Mouse (Mus musculus): ENCODE results near the gene Pih1d2. TPM values are rescaled to one million over a fixed set of nuclear protein-coding genes. Genes with fewer than 3 reads are reported as not detected.
A peak's percentile ranks its signal among the peaks of the same experiment; 100 is the strongest.
"Not testable (repeated sequence)": the region's sequence is repeated elsewhere in the genome, so short reads cannot be mapped to it uniquely, and the experiment has no call there.

The Pih1d2 gene
- polyA plus RNA-seq, 1 experiment from 2014 or later, result 4.7 TPM

DNA sequence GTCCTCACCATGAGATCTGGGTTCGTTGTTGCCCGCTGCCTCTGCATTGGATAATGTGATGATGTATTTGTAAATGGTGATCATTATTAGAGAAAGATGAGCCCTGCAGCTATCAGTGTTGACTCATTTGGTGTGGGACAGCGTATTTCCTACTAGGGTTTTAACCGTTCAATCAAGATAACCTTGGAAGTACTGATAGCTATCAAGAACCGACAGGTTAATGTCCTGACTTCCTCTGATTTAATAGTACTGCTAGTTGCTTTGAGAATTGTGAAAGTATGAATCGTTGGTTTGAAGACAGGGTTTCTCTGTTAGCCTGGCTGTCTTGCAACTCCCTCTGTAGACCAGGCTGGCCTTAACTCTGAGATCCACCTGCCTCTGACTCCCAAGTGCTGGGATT, 12.8 kb upstream of the Pih1d2 start:
- H3K27ac ChIP-seq (ENCODE audit: low read depth, low read length), result peak overlapping the region; percentile 81
- no peaks in the 10 kb centered on the region for H3K9me3 ChIP-seq (ENCODE audit: control insufficient read depth, low read length)
- peaks cover 4% of the 10 kb centered on the region for H3K36me3 ChIP-seq (ENCODE audit: control insufficient read depth, insufficient read depth, low read length)
- H3K9ac ChIP-seq (ENCODE audit: low read length), result peak overlapping the region; percentile 87
- no peak for ATAC-seq (ENCODE audit: insufficient read depth, low FRiP score, low TSS enrichment)
- peak overlapping the region; percentile 65 for H3K4me3 ChIP-seq (ENCODE audit: low read depth, low read length)
- no peak for DNase-seq (ENCODE audit: low spot score)
- WGBS, result 5% methylated on average over 6 of the region's 6 CpGs
- no peaks in the 10 kb centered on the region for H3K27me3 ChIP-seq (ENCODE audit: control insufficient read depth, insufficient read depth, low read length)
- H3K4me1 ChIP-seq (ENCODE audit: control insufficient read depth, insufficient read depth, low read length), result peaks cover 16% of the 10 kb centered on the region
- H3K4me2 ChIP-seq (ENCODE audit: low read depth), result peak overlapping the region; percentile 73

DNA sequence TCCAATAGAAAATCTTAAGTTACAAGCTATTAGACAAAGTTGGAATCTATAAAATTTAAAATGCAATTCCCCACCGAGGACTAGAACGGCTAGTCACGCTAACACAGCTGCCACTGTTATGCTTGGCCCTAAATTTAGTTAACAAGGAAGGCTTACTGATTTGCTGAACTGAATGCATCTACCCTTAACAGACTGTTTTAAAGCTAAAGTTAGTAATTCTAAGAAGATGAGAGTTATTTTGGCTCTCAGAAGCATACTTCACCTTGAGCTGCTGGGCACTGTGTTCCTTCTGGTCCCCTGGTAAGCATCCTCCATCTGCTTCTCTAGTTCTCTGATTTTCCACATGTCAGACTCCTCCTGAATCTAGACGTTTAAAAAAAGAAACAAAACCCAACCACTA, 5.0 kb upstream of the Pih1d2 start:
- peaks cover 6% of the 10 kb centered on the region for H3K36me3 ChIP-seq (ENCODE audit: control insufficient read depth, insufficient read depth, low read length)
- H3K27ac ChIP-seq (ENCODE audit: low read depth, low read length), result no peak overlapping the region
- DNase-seq (ENCODE audit: low spot score), result no peak

DNA sequence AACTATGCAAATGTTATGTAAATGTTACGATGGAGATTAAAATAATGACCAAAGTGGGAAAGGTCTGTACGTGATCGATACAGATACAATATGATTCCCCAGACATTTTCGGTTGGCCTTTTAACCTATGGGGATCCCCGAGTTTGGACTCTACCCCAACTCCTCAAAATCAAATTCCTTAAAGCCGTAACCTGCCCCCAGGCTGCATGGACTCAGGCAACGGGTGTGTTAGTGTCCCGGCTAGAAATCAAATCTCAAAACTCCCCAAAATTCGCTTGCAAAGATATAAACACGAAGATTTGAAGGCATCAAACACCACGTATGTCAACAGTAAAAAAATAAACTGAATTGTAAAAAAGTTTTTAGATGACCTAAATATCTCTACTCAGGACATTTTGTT, 960 bp upstream of the Pih1d2 start:
- no peak for DNase-seq (ENCODE audit: low spot score)
- Histone ChIP-seq H3K27ac (ENCODE audit: low read depth, low read length) (no peak overlapping the region), H3K9me3 (ENCODE audit: control insufficient read depth, low read length) (no peaks in the 10 kb centered on the region), H3K9ac (ENCODE audit: low read length) (peak overlapping the region; percentile 92), H3K4me3 (ENCODE audit: low read depth, low read length) (peak overlapping the region; percentile 99), H3K27me3 (ENCODE audit: control insufficient read depth, insufficient read depth, low read length) (no peaks in the 10 kb centered on the region), H3K4me2 (ENCODE audit: low read depth) (peak overlapping the region; percentile 57), H3K4me1 (ENCODE audit: control insufficient read depth, insufficient read depth, low read length) (peaks cover 7% of the 10 kb centered on the region), H3K36me3 (ENCODE audit: control insufficient read depth, insufficient read depth, low read length) (peaks cover 6% of the 10 kb centered on the region)
- no peak for ATAC-seq (ENCODE audit: insufficient read depth, low FRiP score, low TSS enrichment)
- WGBS, result 43% methylated on average over 11 of the region's 11 CpGs

More for the DNA sequence above, 5.0 kb upstream of the Pih1d2 start:
- no peak overlapping the region for H3K9ac ChIP-seq (ENCODE audit: low read length)
- 90% methylated on average over 4 of the region's 4 CpGs for WGBS
- no peak for ATAC-seq (ENCODE audit: insufficient read depth, low FRiP score, low TSS enrichment)
- H3K4me1 ChIP-seq (ENCODE audit: control insufficient read depth, insufficient read depth, low read length), result peaks cover 7% of the 10 kb centered on the region
- no peaks in the 10 kb centered on the region for H3K27me3 ChIP-seq (ENCODE audit: control insufficient read depth, insufficient read depth, low read length)
- no peak overlapping the region for H3K4me3 ChIP-seq (ENCODE audit: low read depth, low read length)
- no peaks in the 10 kb centered on the region for H3K9me3 ChIP-seq (ENCODE audit: control insufficient read depth, low read length)
- H3K4me2 ChIP-seq (ENCODE audit: low read depth), result no peak overlapping the region

DNA sequence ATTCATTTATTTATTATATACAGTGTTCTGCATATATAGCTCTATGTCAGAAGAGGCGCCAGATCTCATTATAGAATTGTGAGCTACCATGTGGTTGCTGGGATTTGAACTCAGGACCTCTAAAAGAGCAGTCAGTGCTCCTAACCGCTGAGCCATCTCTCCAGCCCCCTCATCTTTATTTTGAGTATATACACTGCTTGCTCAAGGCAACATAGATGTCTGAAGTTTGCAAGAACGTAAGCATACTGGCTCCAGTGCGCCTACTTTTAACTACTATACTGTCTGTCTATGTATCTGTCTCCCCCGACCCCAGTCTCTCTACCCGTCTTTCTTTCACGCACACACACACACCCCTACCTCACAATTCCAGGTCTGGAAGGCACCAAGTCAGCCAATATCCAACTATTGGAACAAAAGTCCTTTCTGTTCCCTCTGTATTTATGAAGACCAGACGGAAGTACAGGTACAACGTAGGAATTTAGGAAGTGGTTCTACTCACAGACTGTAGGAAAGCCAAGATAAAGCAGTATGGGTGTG, 741 bp downstream of the Pih1d2 start:
- H3K36me3 ChIP-seq (ENCODE audit: control insufficient read depth, insufficient read depth, low read length), result peaks cover 6% of the 10 kb centered on the region
- H3K27ac ChIP-seq (ENCODE audit: low read depth, low read length), result no peak overlapping the region
- DNase-seq (ENCODE audit: low spot score), result no peak
- no peak overlapping the region for H3K9ac ChIP-seq (ENCODE audit: low read length)
- H3K9me3 ChIP-seq (ENCODE audit: control insufficient read depth, low read length), result no peaks in the 10 kb centered on the region
- WGBS, result 64% methylated on average over 9 of the region's 9 CpGs
- peak overlapping the region; percentile 1; the same call in 1 of the 2 replicates for H3K4me2 ChIP-seq (ENCODE audit: low read depth)
- no peak for ATAC-seq (ENCODE audit: insufficient read depth, low FRiP score, low TSS enrichment)
- H3K27me3 ChIP-seq (ENCODE audit: control insufficient read depth, insufficient read depth, low read length), result no peaks in the 10 kb centered on the region
- H3K4me1 ChIP-seq (ENCODE audit: control insufficient read depth, insufficient read depth, low read length), result peaks cover 7% of the 10 kb centered on the region
- peak overlapping the region; percentile 99 for H3K4me3 ChIP-seq (ENCODE audit: low read depth, low read length)

DNA sequence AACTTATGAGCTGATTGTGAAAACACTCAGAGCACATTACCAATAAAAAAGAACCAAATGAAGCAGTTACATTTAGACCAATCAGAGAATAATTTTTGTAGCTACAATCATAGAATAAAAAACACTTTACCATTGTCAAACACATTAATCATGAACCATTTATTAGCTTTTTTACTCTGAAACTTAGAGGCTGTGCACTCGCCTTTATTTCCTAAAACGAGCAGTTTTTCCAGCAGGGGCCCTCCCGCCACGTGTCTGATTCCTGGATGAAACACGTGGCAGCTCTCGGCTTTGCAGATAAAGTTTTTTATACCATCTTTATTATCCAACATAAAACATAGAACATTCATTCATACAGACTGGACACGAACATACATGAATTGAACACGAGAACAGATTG, 13.8 kb downstream of the Pih1d2 start:
- H3K9me3 ChIP-seq (ENCODE audit: control insufficient read depth, low read length); DNase-seq (ENCODE audit: low spot score); H3K4me1 ChIP-seq (ENCODE audit: control insufficient read depth, insufficient read depth, low read length); H3K4me3 ChIP-seq (ENCODE audit: low read depth, low read length); ATAC-seq (ENCODE audit: insufficient read depth, low FRiP score, low TSS enrichment); H3K36me3 ChIP-seq (ENCODE audit: control insufficient read depth, insufficient read depth, low read length); H3K27me3 ChIP-seq (ENCODE audit: control insufficient read depth, insufficient read depth, low read length); H3K27ac ChIP-seq (ENCODE audit: low read depth, low read length); H3K9ac ChIP-seq (ENCODE audit: low read length); H3K4me2 ChIP-seq (ENCODE audit: low read depth): not testable (repeated sequence)
- 93% methylated on average over 6 of the region's 8 CpGs for WGBS

DNA sequence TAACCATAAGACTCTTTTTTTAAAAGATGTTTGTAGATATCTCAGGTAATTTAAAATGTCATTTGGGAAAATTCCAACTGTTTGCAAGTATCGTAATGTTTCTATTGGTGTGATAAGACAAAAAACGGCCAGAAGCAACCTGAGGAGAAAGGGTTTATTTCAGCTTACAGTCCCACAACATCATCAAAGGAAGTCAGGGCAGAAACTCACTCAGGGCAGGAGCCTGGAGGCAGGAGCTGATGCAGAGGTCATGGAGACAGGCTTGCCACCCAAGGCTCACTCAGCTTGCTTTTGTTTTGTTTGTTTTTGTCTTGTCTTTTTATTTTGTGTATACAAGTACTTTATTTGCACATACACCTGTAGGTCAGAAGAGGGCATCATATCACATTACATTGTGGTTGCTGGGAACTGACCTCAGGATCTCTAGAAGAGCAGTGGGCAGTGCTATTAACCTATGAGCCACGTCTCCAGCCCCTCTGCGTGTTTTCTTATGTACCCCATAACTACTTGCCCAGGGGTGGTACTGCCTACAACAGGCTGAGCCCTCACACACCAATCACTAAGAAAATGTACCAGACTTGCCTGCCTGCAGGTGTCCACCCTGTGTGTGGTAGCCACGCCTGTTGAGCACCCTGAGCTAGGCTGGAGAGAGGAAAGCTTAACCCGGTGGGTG, 15.0 kb downstream of the Pih1d2 start:
- Histone ChIP-seq H3K4me3 (ENCODE audit: low read depth, low read length) (no peak overlapping the region), H3K27me3 (ENCODE audit: control insufficient read depth, insufficient read depth, low read length) (no peaks in the 10 kb centered on the region), H3K27ac (ENCODE audit: low read depth, low read length) (no peak overlapping the region), H3K4me2 (ENCODE audit: low read depth) (no peak overlapping the region), H3K36me3 (ENCODE audit: control insufficient read depth, insufficient read depth, low read length) (peaks cover 2% of the 10 kb centered on the region; the same call in 1 of the 2 replicates), H3K9me3 (ENCODE audit: control insufficient read depth, low read length) (no peaks in the 10 kb centered on the region), H3K4me1 (ENCODE audit: control insufficient read depth, insufficient read depth, low read length) (no peaks in the 10 kb centered on the region), H3K9ac (ENCODE audit: low read length) (no peak overlapping the region)
- DNase-seq (ENCODE audit: low spot score) (no peak), ATAC-seq (ENCODE audit: insufficient read depth, low FRiP score, low TSS enrichment) (no peak)
- WGBS, result 92% methylated on average over 6 of the region's 6 CpGs

DNA sequence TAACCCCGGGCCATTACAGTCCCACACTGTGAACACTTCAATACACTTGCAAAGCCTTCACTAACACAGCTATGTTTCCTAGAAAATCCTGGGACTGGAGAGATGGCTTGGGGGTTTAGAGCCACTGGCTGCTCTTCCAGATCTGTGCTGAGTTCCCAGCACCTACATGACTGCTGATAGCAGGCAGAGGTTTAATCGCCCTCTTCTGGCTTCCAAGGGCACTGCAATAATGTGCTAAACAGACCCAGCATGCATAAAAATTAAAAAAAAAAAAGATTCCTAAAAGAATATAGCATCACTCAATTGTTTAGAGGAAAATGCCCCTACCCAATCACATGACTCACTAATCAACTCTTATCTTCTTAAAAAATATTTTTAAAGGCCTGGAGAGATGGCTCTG, 15.9 kb downstream of the Pih1d2 start:
- WGBS, result 62% methylated on average over 2 of the region's 2 CpGs
- DNase-seq (ENCODE audit: low spot score), result no peak
- Histone ChIP-seq H3K36me3 (ENCODE audit: control insufficient read depth, insufficient read depth, low read length) (peaks cover 2% of the 10 kb centered on the region; the same call in 1 of the 2 replicates), H3K4me1 (ENCODE audit: control insufficient read depth, insufficient read depth, low read length) (no peaks in the 10 kb centered on the region), H3K27me3 (ENCODE audit: control insufficient read depth, insufficient read depth, low read length) (no peaks in the 10 kb centered on the region), H3K4me3 (ENCODE audit: low read depth, low read length) (no peak overlapping the region), H3K9me3 (ENCODE audit: control insufficient read depth, low read length) (no peaks in the 10 kb centered on the region), H3K9ac (ENCODE audit: low read length) (no peak overlapping the region), H3K4me2 (ENCODE audit: low read depth) (no peak overlapping the region), H3K27ac (ENCODE audit: low read depth, low read length) (no peak overlapping the region)
- ATAC-seq (ENCODE audit: insufficient read depth, low FRiP score, low TSS enrichment), result no peak

DNA sequence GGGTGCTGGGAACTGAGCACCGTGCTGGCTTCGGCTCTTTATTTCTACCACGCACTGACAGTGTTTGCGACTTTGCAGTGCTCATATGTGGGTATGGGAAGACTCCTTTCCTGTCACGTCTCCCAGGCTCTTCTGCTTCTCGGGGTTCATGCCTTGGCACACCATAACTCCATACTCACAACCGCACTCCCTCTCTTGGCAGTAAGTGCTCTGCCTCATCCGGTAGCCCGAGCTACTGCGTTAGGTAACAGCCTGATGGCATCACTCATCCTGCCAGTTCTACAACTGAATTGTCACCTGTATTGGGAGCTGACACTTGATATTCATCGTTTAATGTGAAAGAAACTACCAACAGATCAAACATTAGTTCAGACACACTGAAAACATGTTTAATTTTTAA, 17.1 kb downstream of the Pih1d2 start:
- Histone ChIP-seq H3K9ac (ENCODE audit: low read length) (no peak overlapping the region), H3K27me3 (ENCODE audit: control insufficient read depth, insufficient read depth, low read length) (no peaks in the 10 kb centered on the region), H3K9me3 (ENCODE audit: control insufficient read depth, low read length) (no peaks in the 10 kb centered on the region), H3K4me2 (ENCODE audit: low read depth) (no peak overlapping the region), H3K36me3 (ENCODE audit: control insufficient read depth, insufficient read depth, low read length) (peaks cover 3% of the 10 kb centered on the region), H3K4me3 (ENCODE audit: low read depth, low read length) (no peak overlapping the region), H3K27ac (ENCODE audit: low read depth, low read length) (no peak overlapping the region), H3K4me1 (ENCODE audit: control insufficient read depth, insufficient read depth, low read length) (no peaks in the 10 kb centered on the region)
- DNase-seq (ENCODE audit: low spot score) (no peak), ATAC-seq (ENCODE audit: insufficient read depth, low FRiP score, low TSS enrichment) (no peak)
- 95% methylated on average over 11 of the region's 11 CpGs for WGBS

DNA sequence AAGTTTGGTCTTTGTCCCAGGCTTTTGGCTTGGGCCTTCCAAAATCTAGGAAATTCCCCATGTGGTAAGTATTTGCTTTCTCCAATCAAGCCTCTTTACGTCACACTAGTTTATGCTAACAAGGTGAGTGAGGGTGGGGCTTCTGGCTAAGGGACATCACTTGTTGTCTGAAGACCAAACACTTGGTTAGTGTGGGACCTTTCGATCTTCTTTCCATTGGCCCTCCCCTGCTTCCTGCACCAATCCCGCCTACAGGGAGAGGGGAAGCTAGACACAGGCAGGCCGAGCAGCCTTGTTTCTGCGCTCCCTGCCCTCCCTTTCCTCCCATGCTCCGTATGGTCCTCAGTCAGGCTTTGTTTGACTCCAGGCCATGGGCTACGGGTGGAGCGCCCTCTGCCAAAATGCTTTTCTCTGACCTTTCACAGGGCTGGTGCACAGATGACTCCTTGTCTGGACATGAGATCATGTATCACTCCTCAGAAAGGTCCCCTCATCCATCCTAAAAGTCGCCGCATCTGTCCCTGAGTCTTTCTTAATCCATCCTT, 29.8 kb downstream of the Pih1d2 start:
- Histone ChIP-seq H3K4me1 (ENCODE audit: control insufficient read depth, insufficient read depth, low read length) (no peaks in the 10 kb centered on the region), H3K9me3 (ENCODE audit: control insufficient read depth, low read length) (no peaks in the 10 kb centered on the region), H3K27ac (ENCODE audit: low read depth, low read length) (no peak overlapping the region), H3K36me3 (ENCODE audit: control insufficient read depth, insufficient read depth, low read length) (peaks cover 10% of the 10 kb centered on the region), H3K4me2 (ENCODE audit: low read depth) (no peak overlapping the region), H3K27me3 (ENCODE audit: control insufficient read depth, insufficient read depth, low read length) (no peaks in the 10 kb centered on the region), H3K9ac (ENCODE audit: low read length) (no peak overlapping the region), H3K4me3 (ENCODE audit: low read depth, low read length) (no peak overlapping the region)
- no peak for DNase-seq (ENCODE audit: low spot score)
- ATAC-seq (ENCODE audit: insufficient read depth, low FRiP score, low TSS enrichment), result no peak
- 82% methylated on average over 10 of the region's 10 CpGs for WGBS

Data from neural tube, embryonic 11.5 days (tissue).